Mouse (Mus musculus) megakaryocyte, embryonic 14.5 days (primary cell): Measurements from ENCODE around the gene Chdh. TPM values are rescaled to one million over a fixed set of nuclear protein-coding genes. Genes with fewer than 3 reads are reported as not detected.

Source experiments
- H3K27me3 ChIP-seq: replicated peaks from 2 replicates; pipeline ENCODE3; 2012; ENCODE audit warnings: inconsistent platforms
- H3K36me3 ChIP-seq: replicated peaks from 2 replicates; pipeline ENCODE3; 2012; ENCODE audit warnings: low read length, inconsistent platforms, mixed read lengths
- H3K4me1 ChIP-seq: 2 replicates; pipeline ENCODE4 v1.6.1; 2012; ENCODE audit warnings: inconsistent platforms
- H3K4me3 ChIP-seq: replicated peaks from 2 replicates; pipeline ENCODE3; 2012; ENCODE audit warnings: moderate library complexity, mild to moderate bottlenecking, inconsistent platforms
- H3K9me3 ChIP-seq: 2 replicates; pipeline ENCODE4 v1.6.1; 2012; ENCODE audit warnings: inconsistent platforms
- FLI1 ChIP-seq: IDR thresholded peaks from 2 replicates; pipeline ENCODE4 v1.6.1; 2012; ENCODE audit warnings: low read length, inconsistent platforms, mixed read lengths
- GATA1 ChIP-seq: IDR thresholded peaks from 3 replicates; pipeline ENCODE4 v1.6.1; 2012; ENCODE audit warnings: mixed read lengths, low read length, inconsistent platforms, borderline replicate concordance
- polyA plus RNA-seq: library from polyadenylated mRNA; stranded (reverse); fragments of >175 nt; gene quantifications from 2 replicates; pipeline ENCODE4 v1.2.3, GENCODE M21; 2012; ENCODE audit warnings: low replicate concordance; ENCODE audit not compliant: insufficient read depth

The Chdh gene
- polyA plus RNA-seq, result 0.13 TPM in 1 of 2 replicates, not detected in the other

DNA sequence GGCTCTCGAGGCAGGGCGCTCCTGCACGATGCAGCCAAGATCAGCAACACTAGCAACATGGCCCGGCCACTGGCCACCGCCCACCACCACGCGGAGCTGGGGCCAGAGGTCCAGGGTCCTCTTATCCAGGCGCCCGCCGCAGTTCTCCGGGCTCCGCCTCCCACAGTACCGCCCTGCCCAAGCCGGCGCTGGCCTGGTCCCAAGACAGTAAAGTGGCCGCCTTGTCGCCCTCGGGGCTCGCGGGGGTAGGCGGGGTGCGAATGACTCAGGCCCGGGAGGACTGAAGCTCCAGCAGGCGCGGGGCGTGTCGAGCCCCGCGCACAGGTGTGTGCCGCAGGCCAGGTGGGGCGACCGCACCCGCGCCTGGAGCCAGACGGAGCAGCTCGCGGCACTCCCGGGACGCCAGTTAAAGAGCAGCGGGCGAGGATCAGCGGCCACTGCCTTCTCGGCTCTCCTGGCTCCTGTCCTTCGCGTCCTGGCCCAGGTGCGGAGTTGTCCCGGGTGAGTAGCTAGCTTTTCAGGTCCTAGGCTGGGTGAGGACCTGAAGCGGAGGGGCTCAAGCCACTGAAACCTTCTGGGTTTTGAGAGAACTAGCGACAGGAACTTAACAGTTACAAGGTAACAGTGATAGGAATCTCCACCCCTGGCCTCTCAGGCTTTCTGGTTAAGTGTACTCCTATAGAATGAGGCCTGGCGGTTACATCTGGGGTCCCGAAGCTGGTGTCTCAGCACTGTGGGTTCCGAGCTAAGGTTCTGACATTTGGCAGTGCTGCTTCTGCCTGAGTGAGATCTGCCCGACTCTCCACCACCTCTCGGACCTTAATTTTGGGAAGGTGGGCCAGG lies at the start of gene Chdh, which contains the start of gene Il17rb:
Chdh (plus strand) TSS at position 291 of the 843 bp plus-strand sequence.
Il17rb (minus strand) TSS at position 164 of the 843 bp plus-strand sequence.
- H3K4me1 ChIP-seq, result peaks cover 8% of the 10 kb centered on the region
- no peaks in the 10 kb centered on the region for H3K9me3 ChIP-seq
- peaks cover 72% of the 10 kb centered on the region for H3K27me3 ChIP-seq
- H3K36me3 ChIP-seq, result no peaks in the 10 kb centered on the region
- H3K4me3 ChIP-seq, result peak within 1 kb of the TSS; percentile 73
- no peak for TF ChIP-seq FLI1
- no peak for TF ChIP-seq GATA1

DNA sequence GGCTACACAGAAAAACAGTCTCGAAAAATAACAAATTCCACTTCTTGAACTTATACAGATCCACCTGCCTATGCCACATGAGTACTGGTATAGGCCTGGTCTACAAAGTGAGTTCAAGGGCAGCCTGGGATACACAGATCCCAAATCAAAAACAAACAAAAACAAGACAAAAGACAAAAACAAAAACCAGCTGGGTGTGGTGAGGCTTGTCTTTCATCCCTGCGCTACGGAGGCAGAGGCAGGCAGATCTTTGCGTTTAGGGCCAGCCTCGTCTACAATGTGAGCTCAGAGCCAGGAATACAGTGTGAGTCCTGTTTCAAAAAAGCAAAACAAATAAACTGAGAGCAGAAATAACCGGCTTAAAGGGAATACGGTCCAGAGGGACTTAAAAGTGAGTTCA lies 41.2 kb upstream of the Chdh start:
- H3K36me3 ChIP-seq, result peaks cover 32% of the 10 kb centered on the region
- TF ChIP-seq FLI1, result no peak
- peak overlapping the region; percentile 93 for H3K4me3 ChIP-seq
- peaks cover 52% of the 10 kb centered on the region for H3K4me1 ChIP-seq
- no peaks in the 10 kb centered on the region for H3K27me3 ChIP-seq
- peaks cover 3% of the 10 kb centered on the region for H3K9me3 ChIP-seq

DNA sequence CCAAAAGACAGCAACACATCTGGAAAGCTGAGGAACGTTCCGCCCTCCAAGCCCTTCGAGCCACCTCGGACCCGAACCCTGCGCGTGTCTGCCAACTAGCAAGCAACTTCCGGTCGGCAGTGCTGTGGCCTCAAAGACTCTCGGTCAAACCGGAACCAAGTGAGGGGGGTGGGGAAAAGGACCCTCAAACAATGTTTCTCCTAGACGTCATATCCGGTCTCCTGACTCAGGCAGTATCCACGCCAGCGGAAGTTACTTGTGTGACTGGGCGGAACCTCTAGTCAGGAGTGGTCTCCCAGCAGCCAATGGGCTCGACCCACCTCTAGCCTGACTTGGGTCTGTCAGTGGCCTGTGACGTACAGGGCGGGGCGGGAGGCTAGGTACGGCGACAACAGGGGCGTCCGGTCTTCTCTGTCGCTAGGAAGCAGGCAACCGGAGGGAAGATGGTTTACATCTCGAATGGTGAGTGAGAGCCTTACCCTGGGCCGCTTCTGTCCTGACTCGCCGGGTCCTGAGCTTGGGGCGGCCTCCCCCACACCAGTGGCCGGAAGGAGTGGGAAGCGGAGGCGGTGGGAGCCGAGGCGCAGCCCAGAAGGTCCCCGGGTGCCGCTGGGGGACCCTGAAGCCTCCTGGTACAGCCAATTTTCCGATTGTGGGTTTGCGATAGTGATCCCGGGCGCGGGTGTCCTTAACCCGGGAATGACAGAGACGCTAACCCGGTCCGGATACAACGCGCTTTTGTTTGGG lies 40.6 kb upstream of the Chdh start, which contains the start of gene Selenok:
Selenok (plus strand) TSS at position 234 of the 747 bp plus-strand sequence.
- Histone ChIP-seq H3K4me3 (peak within 1 kb of the TSS; percentile 93), H3K4me1 (peaks cover 58% of the 10 kb centered on the region), H3K9me3 (no peaks in the 10 kb centered on the region), H3K27me3 (no peaks in the 10 kb centered on the region), H3K36me3 (peaks cover 38% of the 10 kb centered on the region)
- TF ChIP-seq FLI1 (peak; percentile 95), GATA1 (no peak)

- Histone ChIP-seq H3K27me3 (no peaks in the 10 kb centered on the region), H3K36me3 (peaks cover 68% of the 10 kb centered on the region), H3K9me3 (no peaks in the 10 kb centered on the region), H3K4me1 (peaks cover 67% of the 10 kb centered on the region), H3K4me3 (no peak overlapping the region)
- TF ChIP-seq GATA1 (no peak), FLI1 (no peak)
Observed at GRCm38 (mm10) chr14:29971446-29971845, 37.4 kb upstream of the Chdh start.

GRCm38 (mm10) chr14:29971993-29972392 lies 36.8 kb upstream of the Chdh start:
- H3K27me3 ChIP-seq, result no peaks in the 10 kb centered on the region
- peak overlapping the region; percentile 65 for H3K4me3 ChIP-seq
- H3K36me3 ChIP-seq, result peaks cover 73% of the 10 kb centered on the region
- TF ChIP-seq FLI1 (no peak), GATA1 (no peak)
- H3K4me1 ChIP-seq, result peaks cover 64% of the 10 kb centered on the region
- no peaks in the 10 kb centered on the region for H3K9me3 ChIP-seq

DNA sequence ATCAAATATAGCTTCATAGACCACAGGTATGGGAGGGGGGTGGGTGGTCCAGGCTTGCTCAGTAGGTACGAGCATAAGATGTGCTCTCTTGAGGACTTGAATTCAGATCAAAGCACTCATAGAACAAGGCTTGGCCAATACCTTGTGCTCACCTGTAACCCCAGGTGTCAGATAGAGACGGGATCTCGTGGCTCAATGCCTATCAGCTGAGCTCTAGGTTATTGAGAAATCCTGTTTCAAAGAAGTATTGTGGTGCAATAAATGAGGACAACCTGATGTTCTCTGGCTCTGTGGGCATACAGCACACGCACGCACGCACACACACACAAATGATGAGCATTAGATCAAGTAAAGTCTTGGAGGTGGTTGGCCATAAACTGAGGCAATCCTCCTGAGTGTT lies 31.9 kb upstream of the Chdh start:
- Histone ChIP-seq H3K4me3 (no peak overlapping the region), H3K27me3 (no peaks in the 10 kb centered on the region), H3K9me3 (no peaks in the 10 kb centered on the region; the same call in none of the 2 replicates), H3K4me1 (peaks cover 48% of the 10 kb centered on the region), H3K36me3 (peaks cover 74% of the 10 kb centered on the region)
- TF ChIP-seq GATA1 (no peak), FLI1 (no peak)

- Histone ChIP-seq H3K27me3 (no peaks in the 10 kb centered on the region), H3K36me3 (peaks cover 74% of the 10 kb centered on the region), H3K4me1 (peaks cover 32% of the 10 kb centered on the region), H3K9me3 (peaks cover 4% of the 10 kb centered on the region), H3K4me3 (peak within 1 kb of the TSS; percentile 97)
- no peak for TF ChIP-seq FLI1
- no peak for TF ChIP-seq GATA1
Observed at GRCm38 (mm10) chr14:29978254-29979204, 30.3 kb upstream of the Chdh start, which contains the start of gene Actr8. Gene Actr8 (plus strand): TSS chr14:29978337.

- Histone ChIP-seq H3K4me1 (peaks cover 24% of the 10 kb centered on the region), H3K36me3 (peaks cover 76% of the 10 kb centered on the region), H3K4me3 (no peak overlapping the region), H3K27me3 (no peaks in the 10 kb centered on the region), H3K9me3 (peaks cover 4% of the 10 kb centered on the region)
- no peak for TF ChIP-seq FLI1
- no peak for TF ChIP-seq GATA1
Observed at GRCm38 (mm10) chr14:29980447-29981205, 28.2 kb upstream of the Chdh start.

DNA sequence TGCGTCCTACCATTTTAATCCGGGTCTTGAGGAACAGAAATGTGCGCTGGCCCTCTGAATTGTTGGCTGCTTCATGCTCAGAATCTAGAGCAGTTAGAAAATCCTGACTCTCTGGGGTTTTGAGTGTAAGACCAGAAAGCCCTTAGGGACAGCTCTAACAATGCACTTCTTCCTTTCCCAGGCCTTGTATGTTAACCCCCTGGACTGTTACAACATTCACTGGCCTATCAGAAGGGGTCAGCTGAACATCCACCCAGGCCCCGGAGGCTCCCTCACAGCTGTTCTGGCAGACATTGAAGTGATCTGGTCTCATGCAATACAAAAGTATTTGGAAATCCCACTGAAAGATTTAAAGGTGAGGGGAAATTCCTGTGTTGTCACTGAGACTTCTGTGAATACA lies 22.7 kb upstream of the Chdh start:
- TF ChIP-seq FLI1, result no peak
- TF ChIP-seq GATA1, result no peak
- no peaks in the 10 kb centered on the region for H3K4me1 ChIP-seq

More for the DNA sequence above, 22.7 kb upstream of the Chdh start:
- H3K4me3 ChIP-seq, result no peak overlapping the region
- peaks cover 100% of the 10 kb centered on the region for H3K36me3 ChIP-seq
- peaks cover 4% of the 10 kb centered on the region for H3K9me3 ChIP-seq
- no peaks in the 10 kb centered on the region for H3K27me3 ChIP-seq
